Mouse (Mus musculus) frontal cortex, postnatal 10 days (tissue): ENCODE measurements at regions not wholly inside any gene's neighbourhood (a gene's known extent, or its start where the extent isn't known, plus 50 kb on each side); places are given as distances from the start of the nearest gene placed in this dataset.

Experiments
- DNase-seq, 2 experiments: peaks; one replicate each; pipeline ENCODE4 v3.0.0; 2022; ENCODE audit warnings: low spot score in 2 of 2, mixed read lengths in 1 of 2

DNA sequence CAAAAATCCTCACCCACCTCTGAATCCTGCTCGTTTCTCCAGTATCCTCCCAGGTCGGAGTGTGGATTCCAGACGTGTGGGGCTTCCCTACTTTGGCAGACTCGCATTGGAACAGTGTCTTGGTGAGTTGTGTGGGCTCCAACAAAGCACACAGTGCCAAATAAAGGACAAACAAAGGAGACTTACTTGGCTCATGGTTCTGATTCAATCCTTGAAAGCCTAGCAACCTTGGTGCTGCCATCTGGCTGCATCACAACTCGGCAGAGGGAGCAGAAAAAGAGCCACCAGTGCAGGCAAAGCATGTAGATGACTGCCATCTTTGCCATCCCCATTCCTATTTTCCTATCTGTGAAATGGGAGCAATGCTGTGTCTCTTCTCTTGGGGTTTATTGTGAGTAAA lies 64.0 kb downstream of the Il9r start:
- no peak for DNase-seq

DNA sequence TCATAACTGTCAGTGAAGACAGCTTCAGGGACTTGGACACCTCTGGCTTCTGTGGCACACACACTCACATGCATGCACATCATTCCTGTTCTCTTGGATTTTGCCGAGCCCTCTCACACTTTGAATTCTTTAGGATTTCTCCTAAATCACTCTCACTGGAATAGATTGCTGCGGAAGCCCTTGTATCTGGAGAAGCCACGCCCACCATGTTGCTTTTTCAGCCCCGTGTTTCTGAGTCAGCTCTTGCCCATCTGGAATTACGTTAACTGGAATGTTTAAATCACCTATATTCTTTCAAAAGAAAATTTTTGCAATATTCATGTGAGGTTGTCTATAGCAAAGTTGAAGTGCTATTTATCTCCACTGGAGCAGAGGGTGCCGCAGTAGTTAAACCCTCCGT lies 66.1 kb downstream of the Il9r start:
- no peak for DNase-seq

DNA sequence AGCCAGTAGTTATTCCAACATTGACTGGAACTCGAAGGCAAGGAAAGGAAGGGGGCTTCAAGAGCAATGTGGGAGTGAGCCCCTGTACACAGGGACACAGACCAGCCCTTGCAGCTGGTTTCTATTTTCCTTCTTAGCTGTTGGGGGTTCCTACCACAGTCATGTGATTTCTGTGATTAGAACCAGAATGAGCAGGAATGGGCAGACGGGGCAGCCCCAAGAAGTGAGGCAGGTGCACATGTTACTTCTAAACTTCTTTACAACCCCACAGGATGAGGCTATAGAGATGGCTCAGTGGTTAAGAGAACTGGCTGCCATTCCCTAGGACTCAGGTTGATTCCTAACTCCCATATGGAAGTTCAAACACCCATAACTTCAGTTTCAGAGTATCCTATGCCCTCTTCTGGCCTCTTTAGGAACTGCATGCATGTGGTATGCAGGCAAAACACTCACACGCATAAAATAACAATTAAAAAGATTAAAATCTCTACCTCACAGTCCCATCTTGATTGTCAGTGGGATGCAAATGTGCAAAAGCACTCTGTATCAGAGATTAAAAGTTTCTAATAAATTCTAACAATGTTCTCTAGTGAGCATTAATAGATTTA lies 68.0 kb downstream of the Il9r start:
- DNase-seq: no peak

DNA sequence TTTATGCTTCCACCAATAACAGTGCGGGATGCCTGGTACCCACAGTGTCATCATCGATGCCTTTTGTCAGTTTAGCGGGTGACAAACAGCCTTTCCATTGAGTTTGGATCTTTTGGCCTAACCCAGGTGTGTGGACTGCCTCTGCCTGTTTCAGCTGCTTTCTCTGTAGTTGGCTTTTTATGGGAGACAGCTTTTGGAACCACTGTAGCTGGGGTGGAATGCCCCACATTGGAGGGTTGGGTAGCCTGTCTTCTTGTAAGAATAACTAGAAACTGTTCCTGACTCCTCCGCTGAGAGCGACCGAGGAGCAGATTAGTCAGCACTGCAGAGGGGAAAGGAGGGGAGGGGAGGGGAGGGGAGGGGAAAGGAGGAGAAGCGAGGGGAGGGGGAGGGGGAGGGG lies 71.5 kb downstream of the Il9r start:
- DNase-seq: no peak

DNA sequence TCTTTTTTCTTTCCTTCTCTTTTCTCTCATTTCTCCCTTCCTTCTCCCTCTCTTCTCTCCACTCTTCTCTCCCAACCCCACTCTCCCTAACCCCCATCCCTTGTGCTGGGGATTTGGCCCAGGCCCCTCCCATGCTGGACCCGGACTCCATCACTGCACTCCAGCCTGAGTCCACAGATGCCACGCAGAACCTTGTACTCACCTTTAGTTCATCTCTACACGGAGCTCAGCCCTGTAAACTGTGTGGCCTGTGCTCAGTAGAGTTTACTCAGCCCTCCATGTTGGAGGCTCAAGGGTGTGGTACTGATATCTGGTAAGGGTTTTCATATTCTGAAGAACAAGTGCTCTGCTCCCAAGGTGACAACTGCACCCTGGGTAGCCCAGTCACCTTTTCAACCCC lies 72.1 kb downstream of the Il9r start:
- DNase-seq: no peak

DNA sequence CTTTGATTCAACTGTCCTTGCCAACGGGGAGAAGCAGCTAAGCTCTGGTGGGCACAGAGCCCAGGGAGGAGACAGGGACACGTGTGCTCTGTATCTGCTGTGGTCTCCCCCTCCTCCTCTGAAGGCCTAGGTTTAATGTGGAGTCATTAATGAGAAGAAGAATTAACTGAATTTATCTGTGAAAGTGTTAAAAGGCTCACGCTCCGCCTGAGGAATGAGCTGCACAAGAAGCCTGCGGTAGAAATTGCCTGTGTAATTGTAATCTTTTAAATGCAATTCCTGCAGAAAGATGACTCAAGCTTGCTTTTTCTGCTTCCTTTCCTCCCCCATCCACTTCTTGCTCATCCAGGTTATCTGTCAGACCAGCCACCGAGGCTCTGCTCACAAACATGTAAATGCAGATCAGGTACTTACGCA lies 72.7 kb downstream of the Il9r start:
- DNase-seq: no peak

DNA sequence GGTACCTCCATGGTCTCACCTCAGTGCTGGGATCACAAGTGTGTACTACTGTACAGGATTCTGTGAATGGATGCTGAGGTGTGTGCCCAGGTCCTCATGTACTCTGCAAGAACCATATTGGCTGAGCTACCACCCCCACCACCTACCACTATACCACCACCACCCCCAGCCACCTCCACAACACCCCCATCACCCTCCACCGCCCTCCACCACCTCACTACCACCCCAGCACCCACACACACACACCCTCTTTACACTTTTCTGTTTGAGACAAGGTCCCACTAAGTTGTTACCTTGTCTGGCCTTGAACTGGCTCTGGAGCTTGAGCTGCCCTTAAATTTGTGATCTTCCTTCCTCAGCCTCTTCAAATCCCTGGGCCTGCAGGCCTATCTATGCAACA lies 73.3 kb downstream of the Il9r start:
- no peak for DNase-seq

DNA sequence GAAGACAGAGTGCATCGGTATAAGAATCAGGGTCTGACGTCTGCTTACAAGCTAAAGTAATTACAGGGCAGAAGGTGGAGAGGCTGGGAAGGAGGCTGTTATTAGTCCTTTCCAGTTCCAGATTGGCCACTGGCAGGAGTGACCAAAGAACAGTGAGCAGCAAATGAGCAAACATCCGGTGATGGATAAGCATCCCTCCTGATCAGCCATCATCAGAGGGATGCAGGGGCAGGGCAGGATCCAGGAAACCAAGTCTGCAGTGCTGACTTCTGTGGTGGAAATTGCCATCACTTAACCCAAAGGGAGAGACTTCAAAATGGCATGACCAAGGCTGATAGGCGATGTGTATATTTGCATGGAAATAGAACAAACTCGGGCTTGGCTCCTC lies 73.8 kb downstream of the Il9r start:
- DNase-seq: no peak

DNA sequence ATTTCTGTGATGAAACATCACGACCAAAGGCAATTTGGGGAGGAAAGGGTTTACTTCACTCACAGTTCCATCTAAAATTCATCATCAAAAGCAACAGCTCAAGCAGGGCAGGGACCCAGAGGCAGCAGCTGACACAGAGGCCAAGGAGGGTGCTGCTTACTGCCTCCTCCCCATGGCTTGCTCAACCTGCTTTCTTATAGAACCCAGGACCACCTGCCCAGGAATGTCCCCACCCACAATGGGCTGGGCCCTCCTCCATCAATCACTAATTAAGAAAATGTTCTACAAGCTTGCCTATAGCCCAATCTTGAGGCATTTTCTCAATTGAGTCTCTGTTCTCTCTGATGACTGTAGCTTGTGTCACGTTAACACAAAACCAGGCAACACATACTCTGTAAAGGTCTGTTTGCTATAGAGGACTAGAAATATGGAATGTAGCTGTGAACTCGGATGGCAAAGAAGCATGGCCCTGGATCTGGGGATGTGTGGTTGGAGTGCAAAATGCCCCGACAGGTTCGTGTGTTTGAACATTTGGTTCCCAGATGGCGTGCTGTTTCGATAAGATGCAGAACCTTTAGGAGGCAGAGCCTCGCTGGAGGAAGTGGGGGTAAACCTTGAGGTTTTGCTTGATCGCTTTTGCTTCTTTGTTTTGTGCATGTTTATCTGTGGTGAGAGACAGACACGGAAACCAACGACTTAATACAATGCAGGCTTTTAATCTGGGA lies 74.3 kb downstream of the Il9r start:
- DNase-seq: no peak

DNA sequence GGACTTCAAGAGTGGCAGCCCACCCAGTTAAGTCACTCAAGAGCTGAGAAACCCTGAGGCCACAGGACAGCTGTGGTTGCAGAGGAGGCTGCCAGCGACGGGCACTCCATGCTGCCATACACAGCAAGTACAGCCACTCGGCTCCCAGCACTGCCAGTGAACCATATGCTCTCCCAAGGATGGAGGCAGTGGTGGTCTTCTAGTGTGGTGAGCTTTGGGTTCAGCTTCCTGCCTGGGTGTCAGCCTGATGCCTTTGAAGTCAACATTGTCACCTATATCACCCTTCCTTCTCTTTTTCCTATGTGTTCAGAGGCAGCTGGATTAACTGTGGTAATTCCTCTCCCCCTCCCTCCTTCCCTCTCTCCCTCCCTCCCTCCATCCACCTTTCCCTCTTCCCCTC lies 79.5 kb downstream of the Il9r start:
- no peak for DNase-seq

DNA sequence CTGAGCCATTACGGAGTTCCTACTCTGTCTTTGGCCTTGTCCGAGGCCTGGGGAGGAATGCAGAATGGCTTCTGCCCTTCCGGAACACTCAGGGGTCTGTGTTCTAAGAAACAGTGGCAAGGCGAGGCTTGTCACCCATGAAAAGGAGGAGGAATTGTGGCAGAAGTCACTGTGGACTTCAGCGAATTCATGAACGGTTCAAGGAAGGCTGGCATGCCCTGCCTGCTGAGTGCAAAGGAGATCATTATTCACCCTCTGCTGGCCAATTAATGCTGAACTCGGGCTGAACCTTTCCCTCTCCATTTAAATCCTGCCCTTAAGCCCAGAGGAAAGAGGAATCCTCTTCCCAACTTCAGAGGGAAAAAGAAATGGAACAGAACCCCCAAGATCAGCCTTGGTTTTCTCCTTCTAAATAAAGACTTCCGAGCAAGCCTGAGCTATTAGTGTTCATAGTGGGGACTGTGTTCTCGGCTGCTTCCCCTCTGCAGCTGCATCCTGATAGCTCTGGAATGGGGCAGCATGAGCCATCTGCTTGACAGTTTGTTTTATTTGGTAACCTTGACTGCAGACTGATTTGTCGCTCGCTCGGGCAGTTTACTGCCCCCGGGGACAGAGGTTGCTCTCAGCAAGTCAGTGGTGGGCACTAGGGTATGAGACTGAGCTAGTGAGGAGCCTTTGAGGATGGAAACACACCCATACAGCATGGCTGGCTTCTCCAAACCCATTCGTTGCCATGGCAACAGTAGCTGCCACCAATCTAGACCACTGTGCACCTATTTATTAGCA lies 81.0 kb downstream of the Il9r start:
- no peak for DNase-seq

DNA sequence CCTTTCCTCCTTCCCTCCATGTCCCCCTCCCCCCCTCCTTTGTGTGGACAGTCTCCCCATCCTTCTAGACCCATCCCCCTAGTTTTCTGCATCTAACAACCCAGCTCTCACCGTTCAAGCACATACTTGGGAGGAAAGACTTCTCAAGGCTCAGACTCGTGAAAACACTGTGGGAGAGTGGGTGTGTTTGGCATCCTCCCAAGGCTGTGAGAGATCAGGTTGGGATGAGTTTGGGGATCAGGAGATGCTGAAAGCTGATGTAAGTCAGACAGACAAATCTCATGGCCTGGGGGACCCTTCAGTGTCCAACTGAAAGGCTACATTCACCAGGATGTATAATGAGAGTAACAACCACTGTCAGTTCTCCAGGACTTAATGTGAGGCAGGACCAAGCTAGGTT lies 82.1 kb downstream of the Il9r start:
- DNase-seq: no peak

DNA sequence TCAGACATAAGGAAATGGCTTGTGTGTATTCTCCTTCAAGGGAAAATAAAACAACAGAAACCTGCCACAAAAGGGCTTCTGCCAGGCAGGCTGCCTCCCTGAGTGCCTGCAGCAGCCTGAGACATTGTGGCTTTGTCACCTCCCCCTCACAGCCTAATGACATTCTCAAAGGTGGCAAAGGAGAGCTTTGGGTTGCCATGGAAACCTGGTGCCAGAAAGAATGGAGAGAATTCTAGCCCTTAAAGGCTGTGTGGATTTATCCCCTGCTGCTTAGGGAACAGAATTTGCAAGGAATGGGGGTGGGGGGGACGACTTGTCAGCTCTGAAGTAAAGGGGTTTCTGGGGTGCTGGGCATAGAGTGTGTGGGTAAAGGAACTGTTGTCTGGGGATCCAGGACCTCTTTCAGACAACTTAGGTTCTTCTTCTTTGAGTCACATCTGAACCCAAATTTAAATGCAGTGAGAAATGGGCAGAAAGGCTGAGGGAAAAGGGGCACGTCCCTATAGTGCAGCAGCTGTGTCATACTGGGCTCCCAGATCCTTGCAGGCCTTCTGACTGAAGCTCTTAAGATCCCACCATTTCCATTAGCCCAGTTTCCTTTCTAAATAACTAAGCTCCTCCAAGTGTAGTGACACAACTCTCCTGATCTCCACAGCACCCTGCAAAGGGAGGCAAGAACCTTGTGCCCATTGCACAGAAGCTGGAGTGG lies 86.8 kb downstream of the Il9r start:
- peak; percentile 49 to 71 for DNase-seq

DNA sequence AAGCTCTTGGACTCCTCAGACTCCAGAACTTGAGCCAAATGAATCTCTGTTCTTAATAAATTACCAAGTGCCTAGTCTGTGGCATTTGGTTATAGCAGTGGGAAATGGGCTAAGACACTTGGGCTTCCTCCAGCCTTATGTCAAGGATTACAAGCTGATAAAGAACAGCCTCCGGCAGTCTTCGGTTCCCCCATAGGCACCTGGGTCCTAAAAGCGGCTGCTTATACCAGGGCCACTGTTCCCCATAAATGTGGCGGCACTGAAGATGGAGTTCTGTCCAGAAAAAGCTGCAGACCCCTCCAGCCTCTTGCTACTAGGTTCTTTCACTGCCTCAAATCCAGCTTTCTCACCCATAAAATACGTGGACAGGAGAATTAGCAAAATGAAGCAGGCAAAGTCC lies 87.6 kb downstream of the Il9r start:
- no peak for DNase-seq

DNA sequence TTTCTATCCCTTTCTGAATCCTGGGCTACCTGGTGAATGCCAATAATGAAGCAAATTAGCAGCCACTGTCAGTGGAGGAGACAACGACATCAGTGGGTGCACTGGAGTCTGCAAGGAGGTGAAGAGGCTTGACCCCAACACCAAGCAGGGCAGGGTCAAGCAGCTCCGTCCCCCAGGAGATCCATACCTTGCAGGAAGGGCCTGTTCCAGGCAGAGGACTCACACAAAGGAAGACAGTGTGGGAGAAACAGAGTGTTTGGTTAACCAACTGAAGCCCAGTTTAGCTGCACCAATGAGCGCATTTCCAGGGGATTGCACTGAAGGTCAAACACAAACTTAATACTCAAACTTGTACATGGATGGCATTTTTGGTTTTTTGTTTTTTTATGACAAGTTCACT lies 88.2 kb downstream of the Il9r start:
- DNase-seq: no peak

DNA sequence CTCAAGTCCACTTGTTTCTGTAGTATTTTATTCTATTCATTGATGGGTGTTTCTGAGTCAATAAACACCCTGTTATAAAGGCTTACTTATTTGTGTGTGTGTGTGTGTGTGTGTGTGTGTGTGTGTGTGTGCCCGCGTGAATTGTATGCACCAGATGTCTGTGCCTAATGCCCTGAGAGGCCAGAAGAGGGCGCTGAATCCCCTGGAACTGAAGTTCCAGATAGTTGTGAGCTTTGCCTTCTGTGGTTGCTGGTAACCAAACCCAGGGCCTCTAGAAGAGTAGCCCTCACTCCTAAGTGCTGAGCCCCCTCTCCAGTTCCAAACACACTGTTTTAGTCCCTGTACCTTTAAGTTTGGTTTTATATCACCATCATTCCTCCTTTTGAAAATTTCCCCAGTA lies 90.2 kb downstream of the Il9r start:
- DNase-seq: no peak
